Mouse (Mus musculus) hematopoietic stem cell, adult 5-6 weeks (primary cell): Measurements from ENCODE around the gene Slc39a12. TPM values are rescaled to one million over a fixed set of nuclear protein-coding genes. Genes with fewer than 3 reads are reported as not detected.

Experiments used
- ATAC-seq, 2 experiments: fragments of 125-278 bp in 1 of 2; replicated peaks in 1 of 2; 2 replicates each; pipeline ENCODE4 v1.8.0; 2016 to 2017; ENCODE audit warnings: inconsistent platforms in 2 of 2, mild to moderate bottlenecking in 2 of 2, moderate number of reproducible peaks in 2 of 2, low read depth in 1 of 2, moderate TSS enrichment in 1 of 2; ENCODE audit not compliant: low FRiP score in 2 of 2, poor library complexity in 2 of 2, severe bottlenecking in 2 of 2, insufficient read depth in 1 of 2, low TSS enrichment in 1 of 2
- total RNA-seq: library from RNA; stranded (forward); fragments of 172-1452, 232-1000 nt; gene quantifications from 2 replicates; pipeline ENCODE4 v1.2.3, GENCODE M21; 2017

The Slc39a12 gene
- total RNA-seq, 1 experiment from 2014 or later = not detected

- ATAC-seq = no peak
Measured at GRCm38 (mm10) chr2:14543355-14543754, 155.2 kb downstream of the Slc39a12 start.

- ATAC-seq = no peak
Measured at GRCm38 (mm10) chr2:14543773-14544172, 155.7 kb downstream of the Slc39a12 start.

Other genes starting within 250 kb of the Slc39a12 start
- not detected in 2 replicates for gene Tmem236, start 213.8 kb upstream of the Slc39a12 start, total RNA-seq
- gene Mrc1, start 158.9 kb upstream of the Slc39a12 start, total RNA-seq = 1.5 and 3.1 TPM in 2 replicates
- gene Cacnb2, start 214.8 kb downstream of the Slc39a12 start, total RNA-seq = 15.8 and 19.6 TPM in 2 replicates